Mouse (Mus musculus) intestine, postnatal 0 days (tissue): ENCODE data around the gene Cdc42bpb. TPM values are rescaled to one million over a fixed set of nuclear protein-coding genes. Genes with fewer than 3 reads are reported as not detected.

Experiments used
- ATAC-seq: fragments of 200-750 bp; cut with Nextera tagmentation; 2 replicates; pipeline ENCODE4 v1.8.0; 2017; ENCODE audit warnings: mild to moderate bottlenecking, moderate TSS enrichment, moderate library complexity
- H3K27ac ChIP-seq: fragments of 300-500 bp; sonication (generic); 2 replicates; pipeline ENCODE4 v1.5.1; 2014; ENCODE audit warnings: mild to moderate bottlenecking, low read depth, low read length, moderate library complexity
- H3K27me3 ChIP-seq: fragments of 300-500 bp; sonication (generic); replicated peaks from 2 replicates; pipeline ENCODE4 v1.6.1; 2014; ENCODE audit warnings: low read length, mixed read lengths; ENCODE audit not compliant: control insufficient read depth, insufficient read depth
- H3K36me3 ChIP-seq: fragments of 300-500 bp; sonication (generic); 2 replicates; pipeline ENCODE4 v1.6.1; 2014; ENCODE audit warnings: mild to moderate bottlenecking, moderate library complexity; ENCODE audit not compliant: control insufficient read depth, insufficient read depth
- H3K4me1 ChIP-seq: fragments of 300-500 bp; sonication (generic); replicated peaks from 2 replicates; pipeline ENCODE4 v1.6.1; 2014; ENCODE audit warnings: antibody characterized with exemption, low read length, mixed read lengths; ENCODE audit not compliant: control insufficient read depth, insufficient read depth
- H3K4me2 ChIP-seq: fragments of 300-500 bp; sonication (generic); replicated peaks from 2 replicates; pipeline ENCODE4 v1.6.1; 2014; ENCODE audit warnings: low read depth, mild to moderate bottlenecking, moderate library complexity
- H3K4me3 ChIP-seq: fragments of 300-500 bp; sonication (generic); 2 replicates; pipeline ENCODE4 v1.5.1; 2014; ENCODE audit warnings: low read depth, low read length
- H3K9ac ChIP-seq: fragments of 300-500 bp; sonication (generic); 2 replicates; pipeline ENCODE4 v1.6.1; 2014; ENCODE audit warnings: mild to moderate bottlenecking, low read depth, low read length
- H3K9me3 ChIP-seq: fragments of 300-500 bp; sonication (generic); 2 replicates; pipeline ENCODE4 v1.6.1; 2016; ENCODE audit warnings: mixed run types; ENCODE audit not compliant: control insufficient read depth
- CTCF ChIP-seq: sonication (generic); IDR thresholded peaks from 2 replicates; pipeline ENCODE4 v1.5.1; 2016; ENCODE audit warnings: low read depth, mild to moderate bottlenecking, control low read depth, antibody characterized with exemption, moderate library complexity
- WGBS: fragments of 180-500 bp; shearing (Covaris S2); extraction: QIAGEN DNeasy Blood & Tissue Kit; methylation state at CpG from one replicate; pipeline ENCODE4 v1.1.7; 2014; 5-methylcytosine and 5-hydroxymethylcytosine counted together
- polyA plus RNA-seq: library from polyadenylated mRNA; unstranded; fragments of >200 nt; fragmentation: Nextera tagmentation; extraction: Ambion mirVana; gene quantifications from 2 replicates; pipeline ENCODE4 v1.2.1, GENCODE M21; 2015

Gene Cdc42bpb
- polyA plus RNA-seq, 1 experiment from 2014 or later, result 27.2 TPM

- Histone ChIP-seq H3K4me1 (0 out of 2 replicates have a peak, but pooled peaks cover 8% of the 10 kb centered on the region), H3K4me3 (peak overlapping the region; percentile 50), H3K27ac (peak overlapping the region; percentile 76), H3K4me2 (peak overlapping the region; percentile 73), H3K9ac (peak overlapping the region; percentile 51), H3K9me3 (no peaks in the 10 kb centered on the region), H3K36me3 (peaks cover 28% of the 10 kb centered on the region), H3K27me3 (peaks cover 46% of the 10 kb centered on the region)
- peak; percentile 6; the same call in 1 of the 2 replicates for ATAC-seq
- no peak for TF ChIP-seq CTCF
- WGBS, result 5% methylated on average over 26 of the region's 28 CpGs
Measured at GRCm38 (mm10) chr12:111271406-111271805, 106.1 kb downstream of the Cdc42bpb start.

- peak within 1 kb of the TSS; percentile 50 for H3K4me3 ChIP-seq
- peak; percentile 75 for ATAC-seq
- peak within 1 kb of the TSS; percentile 51 for H3K9ac ChIP-seq
- H3K4me1 ChIP-seq, result 0 out of 2 replicates have a peak, but pooled peaks cover 8% of the 10 kb centered on the region
- no peak; the same call in 1 of the 2 replicates for TF ChIP-seq CTCF
- H3K4me2 ChIP-seq, result peak within 1 kb of the TSS; percentile 73
- 19% methylated on average over 25 of the region's 25 CpGs for WGBS
- H3K27ac ChIP-seq, result peak within 1 kb of the TSS; percentile 76
- H3K9me3 ChIP-seq, result no peaks in the 10 kb centered on the region
- H3K36me3 ChIP-seq, result peaks cover 23% of the 10 kb centered on the region
- peaks cover 42% of the 10 kb centered on the region for H3K27me3 ChIP-seq
Measured at GRCm38 (mm10) chr12:111270629-111271277, 106.8 kb downstream of the Cdc42bpb start, which contains the start of gene Amn. Amn (plus strand) TSS chr12:111271095.

- no peaks in the 10 kb centered on the region for H3K9me3 ChIP-seq
- no peak overlapping the region for H3K4me3 ChIP-seq
- TF ChIP-seq CTCF, result no peak
- no peak for ATAC-seq
- H3K36me3 ChIP-seq, result 0 out of 2 replicates have a peak, but pooled peaks cover 4% of the 10 kb centered on the region
- WGBS, result 41% methylated on average over 4 of the region's 4 CpGs
- no peak overlapping the region for H3K9ac ChIP-seq
- H3K4me1 ChIP-seq, result 0 out of 2 replicates have a peak, but pooled peaks cover 2% of the 10 kb centered on the region
- peaks cover 16% of the 10 kb centered on the region; the same call in 1 of the 2 replicates for H3K27me3 ChIP-seq
- no peak overlapping the region for H3K4me2 ChIP-seq
- H3K27ac ChIP-seq, result no peak overlapping the region
Measured at GRCm38 (mm10) chr12:111267673-111268325, 109.7 kb downstream of the Cdc42bpb start.

- H3K27me3 ChIP-seq, result peaks cover 9% of the 10 kb centered on the region; the same call in 1 of the 2 replicates
- peaks cover 9% of the 10 kb centered on the region; the same call in 1 of the 2 replicates for H3K36me3 ChIP-seq
- no peak overlapping the region for H3K9ac ChIP-seq
- no peak overlapping the region for H3K4me2 ChIP-seq
- 75% methylated on average over 12 of the region's 12 CpGs for WGBS
- no peak overlapping the region for H3K4me3 ChIP-seq
- no peak for TF ChIP-seq CTCF
- H3K4me1 ChIP-seq, result 0 out of 2 replicates have a peak, but pooled peaks cover 2% of the 10 kb centered on the region
- H3K9me3 ChIP-seq, result no peaks in the 10 kb centered on the region
- no peak overlapping the region for H3K27ac ChIP-seq
- ATAC-seq, result no peak
Measured at GRCm38 (mm10) chr12:111266592-111266991, 110.9 kb downstream of the Cdc42bpb start.

- ATAC-seq, result no peak
- 79% methylated on average over 5 of the region's 5 CpGs for WGBS
- TF ChIP-seq CTCF, result no peak
Measured at GRCm38 (mm10) chr12:111265212-111265611, 112.3 kb downstream of the Cdc42bpb start.

GRCm38 (mm10) chr12:111263650-111264049 is 113.9 kb downstream of the Cdc42bpb start:
- no peak for TF ChIP-seq CTCF
- Histone ChIP-seq H3K27ac (no peak overlapping the region), H3K36me3 (peaks cover 20% of the 10 kb centered on the region), H3K9ac (no peak overlapping the region), H3K4me3 (no peak overlapping the region), H3K9me3 (no peaks in the 10 kb centered on the region), H3K4me2 (no peak overlapping the region), H3K27me3 (no peaks in the 10 kb centered on the region), H3K4me1 (no peaks in the 10 kb centered on the region)
- WGBS, result 92% methylated on average over 16 of the region's 16 CpGs
- ATAC-seq, result no peak

More at GRCm38 (mm10) chr12:111265212-111265611, 112.3 kb downstream of the Cdc42bpb start:
- Histone ChIP-seq H3K27ac (no peak overlapping the region), H3K36me3 (peaks cover 17% of the 10 kb centered on the region; the same call in 1 of the 2 replicates), H3K9ac (no peak overlapping the region), H3K27me3 (no peaks in the 10 kb centered on the region), H3K4me3 (no peak overlapping the region), H3K9me3 (no peaks in the 10 kb centered on the region), H3K4me2 (no peak overlapping the region), H3K4me1 (0 out of 2 replicates have a peak, but pooled peaks cover under 1% of the 10 kb centered on the region)
